8 mouse cellular contexts compared by ENCODE assay signal in the genomic region with DNA sequence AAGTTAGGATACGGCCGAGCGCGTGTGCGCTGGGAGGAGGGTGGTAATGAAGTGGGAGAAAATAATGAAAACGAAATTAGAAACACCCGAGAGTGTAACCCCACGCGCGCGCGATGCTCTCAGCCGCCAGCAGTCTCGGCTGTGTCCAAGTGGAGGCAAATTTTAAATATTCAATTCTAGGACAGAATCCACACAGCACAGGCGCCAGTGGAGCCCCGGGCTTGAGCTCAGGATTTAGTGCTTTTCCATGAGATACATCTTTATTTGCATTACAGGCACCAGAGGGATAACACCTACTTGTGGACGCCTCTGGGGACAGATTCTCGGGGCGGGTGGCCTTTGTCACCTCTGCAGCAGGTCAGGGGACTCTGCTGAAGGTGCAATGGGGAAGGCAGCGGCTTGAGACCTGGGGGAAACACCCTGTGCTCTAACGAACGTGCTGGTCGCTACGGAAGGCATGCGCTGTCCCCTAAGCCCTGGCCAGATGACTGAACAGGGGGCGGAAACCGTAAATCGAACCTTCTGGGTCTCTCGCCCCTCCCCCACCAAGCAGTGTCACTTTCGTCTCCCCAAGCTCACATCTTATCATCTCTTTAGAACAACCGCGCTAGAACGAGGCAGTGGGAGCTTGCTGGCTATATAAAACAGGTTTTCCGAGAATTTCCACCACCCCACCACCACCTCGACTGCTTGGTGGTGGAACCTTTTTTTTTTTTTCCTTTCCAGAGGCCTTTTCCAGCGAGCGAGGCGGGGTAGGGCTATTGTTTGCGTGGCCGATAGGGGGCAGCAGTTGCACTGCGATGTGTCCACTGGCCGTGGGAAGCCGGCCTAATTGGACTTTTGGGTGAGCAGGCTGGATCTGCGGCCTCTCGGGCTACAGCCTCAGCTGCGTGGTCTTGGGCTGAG.
DNase-seq lines count a peak whose midpoint lies in the region; ATAC-seq and TF ChIP-seq lines count a peak whose summit lies in the region.

No protein-coding gene starts in this region.

- H3K27ac ChIP-seq in ES-E14 (ENCODE audit: insufficient read depth, low read depth, low read length, poor library complexity, severe bottlenecking) = peak overlapping the region; percentile 26; the same call in 1 of the 2 replicates
- H3K27ac ChIP-seq in lung, embryonic 14.5 days (ENCODE audit: low read depth) = peak overlapping the region; percentile 96

- H3K36me3 ChIP-seq in ES-E14 (ENCODE audit: control insufficient read depth, insufficient read depth, low read length, poor library complexity, severe bottlenecking) = no peaks in the 10 kb centered on the region
- H3K36me3 ChIP-seq in lung, embryonic 14.5 days (ENCODE audit: insufficient read depth) = no peaks in the 10 kb centered on the region

- H3K4me2 ChIP-seq in lung, embryonic 14.5 days = peak overlapping the region; percentile 77

- in situ Hi-C loops in ES-E14 (cut with MboI; ENCODE audit: low sequenced_read_pairs in 2 of 2, unreplicated experiment in 2 of 2) = loop anchor here in 1 of 2 experiments (10.0 kb wide), 1 partner anchor 205 kb away; no protein-coding TSS in a partner anchor

- peak overlapping the region; percentile 73 to 76 for H3K4me3 ChIP-seq in ES-E14 (ENCODE audit: insufficient read depth in 1 of 2, low read depth in 1 of 2, low read length in 2 of 2, poor library complexity in 1 of 2, severe bottlenecking in 1 of 2)
- peak overlapping the region; percentile 67 for H3K4me3 ChIP-seq in lung, embryonic 14.5 days (ENCODE audit: low read depth, low read length)

- peaks cover 0 to 2% of the 10 kb centered on the region in 2 experiments; a peak in 1 of 4 replicates for H3K4me1 ChIP-seq in ES-E14 (ENCODE audit: control insufficient read depth in 2 of 2, insufficient read depth in 2 of 2, low read length in 2 of 2, poor library complexity in 1 of 2)
- no peaks in the 10 kb centered on the region for H3K4me1 ChIP-seq in lung, embryonic 14.5 days (ENCODE audit: insufficient read depth)

- DNase-seq in ES-E14 (ENCODE audit: low read depth, low spot score) = peak; percentile 77
- peak; percentile 84 for DNase-seq in cerebellum, adult 11-12 months
- DNase-seq in forelimb bud, embryonic 11.5 days (ENCODE audit: low read depth, low spot score) = peak; percentile 92
- peak; percentile 72 to 86 for DNase-seq in layer of hippocampus, adult 8-10 months (ENCODE audit: low spot score in 2 of 2)
- peak; percentile 98 for DNase-seq in lung, embryonic 14.5 days
- peak; percentile 84 for DNase-seq in testis, postnatal 14 days (ENCODE audit: low spot score)

- peak; percentile 54 to 69 for ATAC-seq in hematopoietic stem cell, adult 5-6 weeks (replicated peaks in 1 of 2; ENCODE audit: insufficient read depth in 1 of 2, low FRiP score in 2 of 2, low TSS enrichment in 1 of 2, low read depth in 1 of 2, poor library complexity in 2 of 2, severe bottlenecking in 2 of 2)
- peak; percentile 64 for ATAC-seq in lung, embryonic 14.5 days (ENCODE audit: insufficient read depth)
- peak; percentile 70 for ATAC-seq in neutrophil, adult 5-6 weeks (ENCODE audit: extremely low read depth, insufficient number of reproducible peaks, low FRiP score, poor library complexity, severe bottlenecking)

- no peaks in the 10 kb centered on the region for H3K9me3 ChIP-seq in ES-E14 (ENCODE audit: control insufficient read depth, insufficient read depth, low read depth, low read length)
- H3K9me3 ChIP-seq in lung, embryonic 14.5 days (ENCODE audit: low read depth, low read length) = no peaks in the 10 kb centered on the region

- peak overlapping the region; percentile 80 for H3K9ac ChIP-seq in ES-E14 (ENCODE audit: insufficient read depth, low read depth, low read length, poor library complexity, severe bottlenecking)
- H3K9ac ChIP-seq in lung, embryonic 14.5 days = peak overlapping the region; percentile 85

- TF ChIP-seq CTCF in lung, embryonic 14.5 days (IDR thresholded peaks at IDR 0.05; ENCODE audit: low read depth) = peak; percentile 96

- no peaks in the 10 kb centered on the region for H3K27me3 ChIP-seq in lung, embryonic 14.5 days (ENCODE audit: insufficient read depth, low read length)

- WGBS in lung, embryonic 14.5 days = under 1% methylated on average over 46 of the region's 46 CpGs

TF ChIP-seq in ES-E14, 5 proteins besides CTCF, POLR2A, EP300 and RAD21:
- TF ChIP-seq CHD2 (IDR thresholded peaks at IDR 0.05; ENCODE audit: low read depth, low read length) (no peak), ZNF384 (IDR thresholded peaks at IDR 0.05; ENCODE audit: low read depth, low read length) (peak; percentile 96), HCFC1 (IDR thresholded peaks at IDR 0.05; ENCODE audit: borderline replicate concordance, insufficient read depth, low read length) (0 out of 2 replicates have a peak, but pooled peaks have one; percentile 18), MAFK (IDR thresholded peaks at IDR 0.05; ENCODE audit: insufficient read depth, low read depth, low read length) (no peak)

Comparison
In these comparisons a context has a peak if more than half of its experiments do, and no peak if none do; other contexts are left out.
1. Peak in every context shown above with its lines: DNase-seq, ATAC-seq, H3K4me3 ChIP-seq and H3K27ac ChIP-seq.